Mouse (Mus musculus) hindbrain, postnatal 0 days (tissue): Measurements from ENCODE around the gene Ptms. TPM values are rescaled to one million over a fixed set of nuclear protein-coding genes. Genes with fewer than 3 reads are reported as not detected.

ENCODE experiments used
- ATAC-seq: fragments of 200-750 bp; cut with Nextera tagmentation; 2 replicates; pipeline ENCODE4 v1.8.0; 2017; ENCODE audit warnings: mild to moderate bottlenecking, moderate TSS enrichment, moderate library complexity
- DNase-seq: peaks from one replicate; pipeline ENCODE4 v3.0.0-alpha.2; 2015; ENCODE audit warnings: low spot score
- H3K27ac ChIP-seq: fragments of 300-500 bp; sonication (generic); 2 replicates; pipeline ENCODE4 v1.5.1; 2014; ENCODE audit warnings: mild to moderate bottlenecking
- H3K27me3 ChIP-seq: fragments of 300-500 bp; sonication (generic); 2 replicates; pipeline ENCODE4 v1.6.1; 2014; ENCODE audit warnings: low read length, mixed read lengths; ENCODE audit not compliant: insufficient read depth
- H3K36me3 ChIP-seq: fragments of 300-500 bp; sonication (generic); 2 replicates; pipeline ENCODE4 v1.6.1; 2014; ENCODE audit warnings: low read length, mixed read lengths; ENCODE audit not compliant: insufficient read depth
- H3K4me1 ChIP-seq: fragments of 300-500 bp; sonication (generic); 2 replicates; pipeline ENCODE4 v1.6.1; 2014; ENCODE audit warnings: antibody characterized with exemption, low read length, mixed read lengths; ENCODE audit not compliant: insufficient read depth
- H3K4me2 ChIP-seq: fragments of 300-500 bp; sonication (generic); 2 replicates; pipeline ENCODE4 v1.6.1; 2014; ENCODE audit warnings: low read depth, mild to moderate bottlenecking, low read length, moderate library complexity, mixed read lengths
- H3K4me3 ChIP-seq: fragments of 300-500 bp; sonication (generic); 2 replicates; pipeline ENCODE4 v1.5.1; 2014; ENCODE audit warnings: low read length
- H3K9ac ChIP-seq: fragments of 300-500 bp; sonication (generic); replicated peaks from 2 replicates; pipeline ENCODE4 v1.6.1; 2014; ENCODE audit warnings: mild to moderate bottlenecking, low read length, moderate library complexity, mixed read lengths
- H3K9me3 ChIP-seq: fragments of 300-500 bp; sonication (generic); 2 replicates; pipeline ENCODE4 v1.6.1; 2016; ENCODE audit warnings: low read length, mixed read lengths
- CTCF ChIP-seq: IDR thresholded peaks from 2 replicates; pipeline ENCODE4 v1.5.1; 2016; ENCODE audit warnings: antibody characterized with exemption, control low read depth, low read depth
- WGBS: fragments of 180-500 bp; shearing (Covaris S2); extraction: QIAGEN DNeasy Blood & Tissue Kit; methylation state at CpG from one replicate; pipeline ENCODE4 v1.1.7; 2014; 5-methylcytosine and 5-hydroxymethylcytosine counted together
- polyA plus RNA-seq: library from polyadenylated mRNA; unstranded; fragments of >200 nt; fragmentation: Nextera tagmentation; extraction: Ambion mirVana; gene quantifications from 2 replicates; pipeline ENCODE4 v1.2.1, GENCODE M21; 2015
- total RNA-seq: library from RNA; depleted of rRNA; stranded (reverse); fragments of >200 nt; gene quantifications from 2 replicates; pipeline ENCODE4 v1.2.3, GENCODE M21; 2014

Gene Ptms
- total and polyA plus RNA-seq, 2 experiments from 2014 or later = 767 to 1,024 TPM

- peak overlapping the region; percentile 100 for H3K27ac ChIP-seq
- TF ChIP-seq CTCF = no peak
- no peaks in the 10 kb centered on the region for H3K27me3 ChIP-seq
- H3K9ac ChIP-seq = peak overlapping the region; percentile 100
- peaks cover 27% of the 10 kb centered on the region for H3K4me1 ChIP-seq
- H3K4me2 ChIP-seq = peak overlapping the region; percentile 98
- H3K36me3 ChIP-seq = peaks cover 13% of the 10 kb centered on the region
- DNase-seq (peak; percentile 55), ATAC-seq (no peak)
- H3K9me3 ChIP-seq = no peaks in the 10 kb centered on the region
- 8% methylated on average over 22 of the region's 22 CpGs for WGBS
- H3K4me3 ChIP-seq = peak overlapping the region; percentile 89
Measured at GRCm38 (mm10) chr6:124915160-124915941, 4.6 kb downstream of the Ptms start.

- H3K4me1 ChIP-seq = peaks cover 29% of the 10 kb centered on the region
- no peak overlapping the region for H3K9ac ChIP-seq
- ATAC-seq (no peak), DNase-seq (no peak)
- no peaks in the 10 kb centered on the region for H3K9me3 ChIP-seq
- no peak for TF ChIP-seq CTCF
- peak overlapping the region; percentile 89; the same call in 1 of the 2 replicates for H3K4me3 ChIP-seq
- 0 out of 2 replicates have a peak overlapping the region, but pooled peaks have one; percentile 2 for H3K27ac ChIP-seq
- H3K27me3 ChIP-seq = no peaks in the 10 kb centered on the region
- WGBS = 79% methylated on average over 7 of the region's 7 CpGs
- H3K36me3 ChIP-seq = peaks cover 13% of the 10 kb centered on the region
- peak overlapping the region; percentile 98 for H3K4me2 ChIP-seq
Measured at GRCm38 (mm10) chr6:124914511-124914910, 5.4 kb downstream of the Ptms start.

- no peak overlapping the region for H3K4me2 ChIP-seq
- no peak for TF ChIP-seq CTCF
- ATAC-seq (no peak), DNase-seq (no peak)
- H3K4me1 ChIP-seq = peaks cover 25% of the 10 kb centered on the region
- no peaks in the 10 kb centered on the region for H3K9me3 ChIP-seq
- H3K9ac ChIP-seq = no peak overlapping the region
- 50% methylated on average over 13 of the region's 14 CpGs for WGBS
- 0 out of 2 replicates have a peak overlapping the region, but pooled peaks have one; percentile 15 for H3K27ac ChIP-seq
- no peaks in the 10 kb centered on the region for H3K27me3 ChIP-seq
- H3K36me3 ChIP-seq = peaks cover 13% of the 10 kb centered on the region
- H3K4me3 ChIP-seq = no peak overlapping the region
Measured at GRCm38 (mm10) chr6:124913721-124914285, 6.1 kb downstream of the Ptms start.

GRCm38 (mm10) chr6:124913214-124913613 is 6.7 kb downstream of the Ptms start:
- Histone ChIP-seq H3K27me3 (no peaks in the 10 kb centered on the region), H3K4me2 (no peak overlapping the region), H3K27ac (0 out of 2 replicates have a peak overlapping the region, but pooled peaks have one; percentile 15), H3K36me3 (peaks cover 13% of the 10 kb centered on the region), H3K4me3 (no peak overlapping the region), H3K9ac (no peak overlapping the region), H3K4me1 (peaks cover 20% of the 10 kb centered on the region), H3K9me3 (no peaks in the 10 kb centered on the region)
- WGBS = 49% methylated on average over 6 of the region's 6 CpGs
- DNase-seq = no peak
- no peak for TF ChIP-seq CTCF
- no peak for ATAC-seq

GRCm38 (mm10) chr6:124911533-124912218 is 8.2 kb downstream of the Ptms start, which contains the start of gene Lag3:
TSS of gene Lag3 (minus strand) at chr6:124911705.
- DNase-seq = no peak
- no peak within 1 kb of the TSS for H3K4me3 ChIP-seq
- 34% methylated on average over 9 of the region's 13 CpGs for WGBS
- no peak within 1 kb of the TSS for H3K9ac ChIP-seq
- peaks cover 13% of the 10 kb centered on the region for H3K36me3 ChIP-seq
- no peaks in the 10 kb centered on the region for H3K9me3 ChIP-seq
- H3K4me2 ChIP-seq = no peak within 1 kb of the TSS
- H3K27me3 ChIP-seq = no peaks in the 10 kb centered on the region
- peaks cover 20% of the 10 kb centered on the region for H3K4me1 ChIP-seq
- ATAC-seq = no peak
- no peak within 1 kb of the TSS for H3K27ac ChIP-seq
- no peak for TF ChIP-seq CTCF

GRCm38 (mm10) chr6:124910032-124910431 is 9.9 kb downstream of the Ptms start:
- no peak for TF ChIP-seq CTCF
- H3K9me3 ChIP-seq = no peaks in the 10 kb centered on the region
- peaks cover 13% of the 10 kb centered on the region for H3K4me1 ChIP-seq
- H3K27me3 ChIP-seq = no peaks in the 10 kb centered on the region
- peak overlapping the region; percentile 28; the same call in 1 of the 2 replicates for H3K9ac ChIP-seq
- H3K4me2 ChIP-seq = peak overlapping the region; percentile 37; the same call in 1 of the 2 replicates
- ATAC-seq = no peak
- 6% methylated on average over 32 of the region's 32 CpGs for WGBS
- H3K27ac ChIP-seq = no peak overlapping the region
- peaks cover 13% of the 10 kb centered on the region for H3K36me3 ChIP-seq
- peak overlapping the region; percentile 6; the same call in 1 of the 2 replicates for H3K4me3 ChIP-seq
- peak; percentile 32 for DNase-seq
